8 mouse cellular contexts compared by ENCODE assay signal in the genomic region with DNA sequence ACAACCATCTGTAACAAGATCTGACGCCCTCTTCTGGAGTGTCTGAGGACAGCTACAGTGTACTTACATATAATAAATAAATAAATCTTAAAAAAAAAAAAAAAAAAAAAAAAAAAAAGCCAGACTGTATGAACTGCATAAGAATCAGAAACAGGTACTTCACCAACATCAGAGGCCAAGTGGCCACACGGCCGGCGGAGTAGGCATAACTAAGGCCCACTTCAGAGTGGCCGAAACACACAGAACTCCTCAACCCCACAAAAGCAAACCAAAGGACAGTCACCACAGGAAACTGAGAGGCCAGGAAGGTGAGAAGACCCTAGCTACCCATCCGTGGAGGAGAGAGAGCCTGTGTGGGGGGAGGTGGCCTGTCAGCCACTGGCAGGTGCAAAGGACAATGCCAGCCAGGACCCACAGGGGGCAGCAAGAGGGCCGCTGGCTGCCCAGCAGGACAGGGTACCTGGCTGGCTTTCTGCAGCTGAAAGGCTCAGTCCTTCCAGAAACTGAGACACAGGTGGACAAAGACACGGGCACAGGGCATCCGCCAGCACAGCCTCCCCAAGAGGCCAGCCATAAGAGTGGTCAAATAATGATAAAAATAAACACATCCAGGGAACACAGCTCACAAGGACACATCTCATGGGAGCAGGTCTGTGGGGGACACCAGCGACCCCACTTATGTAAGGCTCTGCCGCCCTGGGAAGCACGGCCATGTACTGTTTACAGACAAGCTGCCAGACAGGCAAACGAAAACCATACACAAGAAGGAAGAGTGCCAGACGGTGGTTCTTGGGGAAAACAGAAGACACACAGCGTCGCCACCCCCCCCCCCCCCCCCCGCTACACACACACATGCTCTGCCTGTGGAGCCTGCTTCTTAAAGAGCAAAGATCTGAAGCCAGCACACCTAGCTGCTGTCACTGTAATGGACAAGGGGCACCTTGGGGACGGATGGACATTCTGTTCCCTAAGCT. TPM values are rescaled to one million over a fixed set of nuclear protein-coding genes. Genes with fewer than 3 reads are reported as not detected.
DNase-seq lines count a peak whose midpoint lies in the region; ATAC-seq and TF ChIP-seq lines count a peak whose summit lies in the region.

No protein-coding gene starts in this region.

- no peak for ATAC-seq in intestine, embryonic 16.5 days
- no peak for ATAC-seq in intestine, embryonic 15.5 days
- no peak for ATAC-seq in stomach, postnatal 0 days (ENCODE audit: low FRiP score, low TSS enrichment)

- peak; percentile 58 for TF ChIP-seq CTCF in lung, adult 2 months (IDR thresholded peaks at IDR 0.05; ENCODE audit: insufficient read depth, low read length)
- peak; percentile 71 for TF ChIP-seq CTCF in stomach, postnatal 0 days (IDR thresholded peaks at IDR 0.05; ENCODE audit: low read depth)

- H3K27ac ChIP-seq in intestine, embryonic 16.5 days (ENCODE audit: low read length), result no peak overlapping the region
- no peak overlapping the region for H3K27ac ChIP-seq in intestine, embryonic 15.5 days
- no peak overlapping the region for H3K27ac ChIP-seq in stomach, postnatal 0 days (replicated peaks)

- 50% methylated on average over 17 of the region's 18 CpGs for whole genome bisulfite sequencing in intestine, embryonic 16.5 days
- 51% methylated on average over 17 of the region's 18 CpGs for WGBS in intestine, embryonic 15.5 days
- WGBS in lung, adult 2 months, result 42% methylated on average over 17 of the region's 18 CpGs
- 46% methylated on average over 17 of the region's 18 CpGs for WGBS in stomach, postnatal 0 days

- peak; percentile 86 for DNase-seq in cerebellum, adult 11-12 months
- peak; percentile 57 to 67 for DNase-seq in heart, postnatal 36 days
- DNase-seq in lung, adult 2 months, result peak; percentile 74
- DNase-seq in stomach, postnatal 0 days (ENCODE audit: low spot score), result peak; percentile 77
- DNase-seq in frontal cortex, postnatal 25 days (ENCODE audit: low spot score in 2 of 2), result no peak
- no peak for DNase-seq in right cerebral cortex, postnatal 4 days

- TF ChIP-seq EP300 in stomach, postnatal 0 days (optimal IDR thresholded peaks at IDR 0.05), result no peak

- H3K9me3 ChIP-seq in intestine, embryonic 16.5 days (ENCODE audit: control insufficient read depth, low read length), result no peaks in the 10 kb centered on the region
- H3K9me3 ChIP-seq in intestine, embryonic 15.5 days, result no peaks in the 10 kb centered on the region
- no peaks in the 10 kb centered on the region for H3K9me3 ChIP-seq in stomach, postnatal 0 days (ENCODE audit: control insufficient read depth, low read length)

- no peak overlapping the region for H3K4me3 ChIP-seq in intestine, embryonic 16.5 days (ENCODE audit: low read length)
- no peak overlapping the region for H3K4me3 ChIP-seq in intestine, embryonic 15.5 days (replicated peaks)
- H3K4me3 ChIP-seq in lung, adult 2 months (replicated peaks; ENCODE audit: extremely low read depth, low read depth, low read length), result no peak overlapping the region
- no peak overlapping the region for H3K4me3 ChIP-seq in stomach, postnatal 0 days (ENCODE audit: low read depth, low read length)

- no peak for TF ChIP-seq POLR2A in lung, adult 2 months (IDR thresholded peaks at IDR 0.05; ENCODE audit: borderline replicate concordance, extremely low read depth, low read depth, low read length)

- H3K27me3 ChIP-seq in intestine, embryonic 16.5 days (replicated peaks; ENCODE audit: control insufficient read depth, insufficient read depth, low read length), result no peaks in the 10 kb centered on the region
- no peaks in the 10 kb centered on the region for H3K27me3 ChIP-seq in intestine, embryonic 15.5 days (replicated peaks)
- H3K27me3 ChIP-seq in stomach, postnatal 0 days (ENCODE audit: control insufficient read depth, insufficient read depth, low read length), result no peaks in the 10 kb centered on the region

- intact Hi-C loops in heart, postnatal 36 days (cut with DNase I), result no loop called here

- H3K4me1 ChIP-seq in intestine, embryonic 16.5 days (ENCODE audit: control insufficient read depth, insufficient read depth, low read length), result peaks cover 55% of the 10 kb centered on the region
- peaks cover 37% of the 10 kb centered on the region for H3K4me1 ChIP-seq in intestine, embryonic 15.5 days (replicated peaks)
- peaks cover 10% of the 10 kb centered on the region for H3K4me1 ChIP-seq in lung, adult 2 months (ENCODE audit: control insufficient read depth, insufficient read depth, low read length)
- no peaks in the 10 kb centered on the region for H3K4me1 ChIP-seq in stomach, postnatal 0 days (replicated peaks; ENCODE audit: control insufficient read depth, insufficient read depth)

- no peak overlapping the region for H3K4me2 ChIP-seq in intestine, embryonic 16.5 days (ENCODE audit: low read depth, low read length)
- no peak overlapping the region for H3K4me2 ChIP-seq in intestine, embryonic 15.5 days (replicated peaks)
- no peak overlapping the region for H3K4me2 ChIP-seq in stomach, postnatal 0 days (replicated peaks; ENCODE audit: low read depth)

- 0 out of 2 replicates have a peak overlapping the region, but pooled peaks have one; percentile 16 for H3K9ac ChIP-seq in intestine, embryonic 16.5 days (ENCODE audit: low read depth, low read length)
- no peak overlapping the region for H3K9ac ChIP-seq in intestine, embryonic 15.5 days
- H3K9ac ChIP-seq in stomach, postnatal 0 days (ENCODE audit: low read length), result no peak overlapping the region

- H3K36me3 ChIP-seq in intestine, embryonic 16.5 days (ENCODE audit: control insufficient read depth, insufficient read depth, low read length), result no peaks in the 10 kb centered on the region
- no peaks in the 10 kb centered on the region for H3K36me3 ChIP-seq in intestine, embryonic 15.5 days
- no peaks in the 10 kb centered on the region for H3K36me3 ChIP-seq in stomach, postnatal 0 days (ENCODE audit: control insufficient read depth, insufficient read depth, low read length)

RNA-seq across cellular contexts. Expression of a gene that starts 44.1 kb away (rescaled TPM):
- 4.8 and 7.1 TPM in 2 replicates for polyA plus RNA-seq in intestine, embryonic 16.5 days (2015; fragmentation: Nextera tagmentation; extraction: Ambion mirVana)
- polyA plus RNA-seq in intestine, embryonic 15.5 days (2015; fragmentation: Nextera tagmentation; extraction: Ambion mirVana), result 8.7 and 9.3 TPM in 2 replicates
- total RNA-seq in heart, postnatal 36 days (2021), result 10 to 100 TPM; 33.6 to 38.9 TPM
- polyA plus RNA-seq in lung, adult 2 months (2012; rRNA removed), result 22.2 and 22.5 TPM in 2 replicates
- polyA plus RNA-seq in stomach, postnatal 0 days (2015; fragmentation: Nextera tagmentation; extraction: Ambion mirVana), result 6.7 and 7.0 TPM in 2 replicates

RNA-seq across cellular contexts. Expression of a gene that starts 51.7 kb away (rescaled TPM):
- 1.9 and 2.2 TPM in 2 replicates for polyA plus RNA-seq in intestine, embryonic 16.5 days (2015; fragmentation: Nextera tagmentation; extraction: Ambion mirVana)
- 2.8 and 3.8 TPM in 2 replicates for polyA plus RNA-seq in intestine, embryonic 15.5 days (2015; fragmentation: Nextera tagmentation; extraction: Ambion mirVana)
- 10 to 100 TPM; 28.8 to 30.5 TPM for total RNA-seq in heart, postnatal 36 days (2021)
- polyA plus RNA-seq in lung, adult 2 months (2012; rRNA removed), result 11.1 and 15.8 TPM in 2 replicates
- polyA plus RNA-seq in stomach, postnatal 0 days (2015; fragmentation: Nextera tagmentation; extraction: Ambion mirVana), result 1.6 TPM in 2 replicates

RNA-seq across cellular contexts. Expression of a gene that starts 52.0 kb away (rescaled TPM):
- polyA plus RNA-seq in intestine, embryonic 16.5 days (2015; fragmentation: Nextera tagmentation; extraction: Ambion mirVana), result 89.8 and 90.8 TPM in 2 replicates
- polyA plus RNA-seq in intestine, embryonic 15.5 days (2015; fragmentation: Nextera tagmentation; extraction: Ambion mirVana), result 91.7 and 97.9 TPM in 2 replicates
- total RNA-seq in heart, postnatal 36 days (2021), result 10 to 100 TPM; 83.9 to 91.6 TPM
- 19.8 and 28.4 TPM in 2 replicates for polyA plus RNA-seq in lung, adult 2 months (2012; rRNA removed)
- polyA plus RNA-seq in stomach, postnatal 0 days (2015; fragmentation: Nextera tagmentation; extraction: Ambion mirVana), result 54.5 and 56.2 TPM in 2 replicates

Comparison
In these comparisons a context has a peak if more than half of its experiments do, and no peak if none do; other contexts are left out.
1. DNase-seq: peak in cerebellum, adult 11-12 months (single experiment), heart, postnatal 36 days (2 of 2), lung, adult 2 months (single experiment) and stomach, postnatal 0 days (single experiment); none in frontal cortex, postnatal 25 days (0 of 2) and right cerebral cortex, postnatal 4 days (single experiment).